Mouse (Mus musculus) kidney, postnatal 36 days (tissue): Measurements from ENCODE around the gene Ckap4.
A peak's percentile ranks its signal among the peaks of the same experiment; 100 is the strongest.

Experiments used
- DNase-seq, 2 experiments: peaks; one replicate each; pipeline ENCODE4 v3.0.0; 2021 to 2022; ENCODE audit warnings: mixed read lengths in 2 of 2

Ckap4 gene

GRCm38 (mm10) chr10:84533912-84534671 is at the start of gene Ckap4:
Gene Ckap4 (minus strand): TSS chr10:84534062.
- peak; percentile 67 to 82 for DNase-seq

GRCm38 (mm10) chr10:84582236-84582635 is 48.4 kb upstream of the Ckap4 start:
- no peak for DNase-seq

GRCm38 (mm10) chr10:84581191-84581590 is 47.3 kb upstream of the Ckap4 start:
- peak in 1 of 2 experiments; percentile 7 for DNase-seq

- no peak for DNase-seq
Measured at GRCm38 (mm10) chr10:84579527-84579926, 45.7 kb upstream of the Ckap4 start.

GRCm38 (mm10) chr10:84578738-84579137 is 44.9 kb upstream of the Ckap4 start:
- no peak for DNase-seq

GRCm38 (mm10) chr10:84577071-84577727 is 43.3 kb upstream of the Ckap4 start:
- peak; percentile 90 to 93 for DNase-seq

- peak; percentile 97 to 98 for DNase-seq
Measured at GRCm38 (mm10) chr10:84576395-84577070, 42.7 kb upstream of the Ckap4 start, which contains the start of gene Tcp11l2. Gene Tcp11l2 (plus strand): TSS chr10:84576626.

GRCm38 (mm10) chr10:84576029-84576394 is 42.1 kb upstream of the Ckap4 start:
- no peak for DNase-seq

GRCm38 (mm10) chr10:84573671-84574420 is 40.0 kb upstream of the Ckap4 start:
- DNase-seq: no peak

GRCm38 (mm10) chr10:84571052-84571639 is 37.3 kb upstream of the Ckap4 start:
- no peak for DNase-seq

- DNase-seq: no peak
Measured at GRCm38 (mm10) chr10:84564427-84564826, 30.6 kb upstream of the Ckap4 start.

- peak; percentile 11 to 26 for DNase-seq
Measured at GRCm38 (mm10) chr10:84562567-84563554, 29.0 kb upstream of the Ckap4 start.

- no peak for DNase-seq
Measured at GRCm38 (mm10) chr10:84562121-84562520, 28.3 kb upstream of the Ckap4 start.

- no peak for DNase-seq
Measured at GRCm38 (mm10) chr10:84559986-84560385, 26.1 kb upstream of the Ckap4 start.

GRCm38 (mm10) chr10:84558511-84558910 is 24.6 kb upstream of the Ckap4 start:
- DNase-seq: no peak

GRCm38 (mm10) chr10:84556120-84556519 is 22.3 kb upstream of the Ckap4 start:
- no peak for DNase-seq

- DNase-seq: peak; percentile 59 to 66
Measured at GRCm38 (mm10) chr10:84554291-84555009, 20.6 kb upstream of the Ckap4 start.

- no peak for DNase-seq
Measured at GRCm38 (mm10) chr10:84552477-84552876, 18.6 kb upstream of the Ckap4 start.

GRCm38 (mm10) chr10:84551846-84552245 is 18.0 kb upstream of the Ckap4 start:
- no peak for DNase-seq

GRCm38 (mm10) chr10:84549920-84550293 is 16.0 kb upstream of the Ckap4 start:
- DNase-seq: no peak
